Mouse (Mus musculus) left cerebral cortex, postnatal 10 days (tissue): ENCODE measurements at regions not wholly inside any gene's neighbourhood (a gene's known extent, or its start where the extent isn't known, plus 50 kb on each side); places are given as distances from the start of the nearest gene placed in this dataset.

Experiments used
- DNase-seq, 2 experiments: peaks; one replicate each; pipeline ENCODE4 v3.0.0; 2021 to 2022; ENCODE audit warnings: low spot score in 2 of 2, mixed read lengths in 1 of 2; ENCODE audit errors: extremely low spot score in 1 of 2
- intact Hi-C: fragments of 180-260 bp; cut with DNase I; formaldehyde crosslinking; loops from one replicate; pipeline ENCODE4 v1.15.1; 2025

DNA sequence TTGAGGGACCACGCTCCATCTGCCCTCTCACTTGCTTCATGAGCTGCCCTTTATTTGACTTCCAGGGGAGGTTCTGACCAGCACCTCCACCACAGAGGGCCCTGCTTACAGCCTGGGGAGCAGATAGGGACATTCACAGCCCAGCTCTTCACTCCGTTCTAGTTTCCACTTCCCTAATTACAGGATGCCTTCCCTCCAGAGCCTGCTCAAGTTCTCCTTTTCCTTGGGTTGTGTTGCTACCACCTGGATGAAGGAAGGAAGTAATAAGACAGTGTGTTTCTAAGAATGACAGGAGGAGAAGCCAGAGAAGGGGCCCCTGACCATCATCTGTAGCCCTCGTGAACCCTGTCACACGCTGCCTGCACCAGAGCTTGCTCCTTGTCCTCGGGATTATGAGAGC lies 152.1 kb downstream of the Maf start:
- intact Hi-C loops: no loop called here
- peak; percentile 9 to 30 for DNase-seq

DNA sequence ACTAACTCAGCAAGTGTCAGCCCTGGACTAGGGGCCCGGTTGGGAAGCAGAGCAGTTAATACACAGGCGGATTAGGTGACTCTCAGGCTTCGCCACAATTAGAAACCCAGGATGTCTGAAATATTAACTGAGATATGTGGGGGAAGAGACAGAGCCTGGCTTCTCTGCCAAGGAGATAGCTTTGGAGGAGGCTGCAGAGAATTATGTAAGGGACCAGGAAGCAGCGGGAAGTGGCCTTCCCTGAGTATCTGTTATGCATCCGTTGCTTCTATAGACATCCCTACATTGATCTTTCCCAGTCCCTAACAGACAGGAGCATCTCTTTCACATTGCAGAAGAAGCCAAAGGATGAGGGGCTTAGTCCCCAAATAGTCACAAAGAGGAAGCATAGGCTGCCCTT lies 153.4 kb downstream of the Maf start:
- DNase-seq: no peak
- intact Hi-C loops: no loop called here

DNA sequence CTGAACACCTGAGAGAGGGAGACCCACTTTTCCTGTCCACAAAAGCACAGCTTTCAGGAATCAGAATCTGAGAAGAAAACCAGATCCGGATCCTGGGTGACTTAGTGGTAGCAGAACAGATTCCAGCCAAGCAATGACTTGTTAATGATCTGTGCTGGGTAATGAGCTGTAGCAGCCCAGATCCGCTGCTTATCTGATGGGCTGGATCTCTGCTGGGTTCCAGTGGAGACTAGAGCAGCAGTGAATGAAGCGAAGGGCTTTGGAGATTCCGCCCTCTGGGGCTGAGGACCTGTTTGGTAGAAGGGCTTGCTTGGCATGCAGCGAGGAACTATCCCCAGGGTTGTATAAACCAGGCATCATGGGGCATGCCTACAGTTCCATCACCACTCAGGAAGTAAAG lies 156.3 kb downstream of the Maf start:
- DNase-seq: no peak
- intact Hi-C loops: no loop called here

DNA sequence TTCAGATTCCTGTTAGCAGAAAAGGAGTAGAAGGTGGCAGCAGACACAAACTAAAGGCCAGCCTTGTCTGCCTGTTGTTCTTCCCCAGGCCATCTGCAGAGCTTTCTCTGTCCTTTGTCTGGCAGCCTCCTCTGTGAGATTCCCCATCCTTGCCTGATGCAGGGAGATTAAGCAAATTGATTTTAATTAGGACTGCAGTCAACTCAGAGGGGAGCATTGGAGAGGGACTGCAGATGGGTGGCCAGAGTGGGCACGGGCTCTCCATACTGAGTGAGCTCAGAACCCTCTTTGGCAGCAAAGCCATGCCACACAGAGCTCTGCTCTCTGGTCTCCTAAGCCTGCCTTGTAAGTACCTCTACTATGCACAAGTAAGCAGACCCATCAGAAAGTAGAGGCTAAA lies 158.5 kb downstream of the Maf start:
- intact Hi-C loops: no loop called here
- no peak for DNase-seq

DNA sequence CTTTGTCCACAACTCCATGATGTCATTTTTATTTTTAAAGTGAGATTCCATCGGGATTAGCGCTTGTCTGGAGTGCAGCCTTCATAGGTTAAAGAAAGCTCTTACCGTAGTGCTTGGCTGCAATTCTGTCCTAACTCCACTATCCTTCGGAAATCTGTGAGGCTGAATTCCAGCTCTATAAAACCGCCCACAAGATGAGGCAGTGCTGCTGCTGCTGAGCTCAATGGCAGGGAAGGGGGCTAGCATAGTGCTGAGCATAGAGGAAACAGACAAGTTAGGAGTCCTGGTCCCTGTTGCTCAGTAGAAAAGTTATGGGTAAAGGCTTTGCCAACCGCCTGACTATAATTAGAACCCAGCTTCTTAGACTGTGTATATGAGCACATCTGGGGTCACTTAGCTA lies 163.5 kb downstream of the Maf start:
- intact Hi-C loops: no loop called here

DNA sequence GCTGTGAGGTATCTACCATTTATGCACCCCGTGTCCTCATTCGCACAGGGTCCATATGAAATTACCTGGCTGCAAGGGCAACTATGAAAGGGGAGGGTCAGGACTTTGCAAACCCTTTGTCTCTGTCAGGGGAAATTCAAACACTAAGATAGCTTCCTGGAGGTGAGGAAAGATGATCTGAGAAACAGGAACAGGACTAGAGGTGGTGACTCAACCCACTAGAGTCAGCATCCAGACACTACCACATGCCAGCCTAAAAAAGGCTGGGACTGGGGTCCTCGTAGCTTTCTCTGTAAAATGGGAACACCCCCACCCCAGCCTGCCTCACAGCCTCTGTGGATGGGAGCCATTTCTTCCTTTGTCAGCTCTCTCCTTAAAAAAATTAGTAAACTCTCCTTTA lies 164.7 kb downstream of the Maf start:
- intact Hi-C loops: no loop called here
- DNase-seq: no peak

More for the DNA sequence above, 163.5 kb downstream of the Maf start:
- DNase-seq: no peak

DNA sequence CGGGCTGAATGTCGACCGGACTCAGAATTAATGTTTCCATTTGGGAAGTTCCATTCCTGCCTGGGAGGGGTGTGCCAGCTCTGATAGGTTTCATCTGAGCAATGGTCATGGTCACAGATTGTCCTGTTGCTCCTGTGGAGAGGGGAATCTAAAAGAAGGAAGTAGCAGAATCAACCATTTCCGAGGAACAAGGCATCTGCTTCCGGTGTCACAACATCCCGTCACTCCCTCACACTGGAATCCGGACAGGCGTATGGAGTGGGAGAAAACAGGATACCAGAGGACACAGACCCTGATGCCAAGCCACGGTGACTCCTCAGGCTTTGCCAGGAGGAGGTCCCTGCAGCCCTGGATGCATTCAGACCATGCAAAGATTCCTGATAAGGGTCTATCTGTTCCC lies 168.0 kb downstream of the Maf start:
- intact Hi-C loops: no loop called here
- no peak for DNase-seq

DNA sequence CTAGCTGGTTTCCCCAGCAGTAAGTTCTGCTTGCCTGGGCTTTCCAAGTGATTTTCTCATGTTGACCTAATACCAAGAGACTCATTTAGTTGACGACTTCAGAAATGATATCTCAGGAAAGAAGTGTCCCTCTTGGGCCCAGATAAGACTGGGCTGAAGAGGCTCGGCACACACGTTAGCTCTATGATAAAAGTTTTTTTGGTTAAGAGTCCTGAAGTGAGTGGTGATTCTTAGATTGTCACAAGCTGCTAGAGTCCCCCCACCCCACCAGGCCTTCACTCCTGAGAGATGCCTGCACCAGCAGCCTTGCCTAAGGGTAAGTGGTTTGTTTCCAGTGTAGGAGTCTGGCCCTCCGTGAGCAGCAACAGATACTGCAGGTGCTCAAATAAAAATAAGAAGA lies 169.4 kb downstream of the Maf start:
- intact Hi-C loops: no loop called here
- DNase-seq: no peak

DNA sequence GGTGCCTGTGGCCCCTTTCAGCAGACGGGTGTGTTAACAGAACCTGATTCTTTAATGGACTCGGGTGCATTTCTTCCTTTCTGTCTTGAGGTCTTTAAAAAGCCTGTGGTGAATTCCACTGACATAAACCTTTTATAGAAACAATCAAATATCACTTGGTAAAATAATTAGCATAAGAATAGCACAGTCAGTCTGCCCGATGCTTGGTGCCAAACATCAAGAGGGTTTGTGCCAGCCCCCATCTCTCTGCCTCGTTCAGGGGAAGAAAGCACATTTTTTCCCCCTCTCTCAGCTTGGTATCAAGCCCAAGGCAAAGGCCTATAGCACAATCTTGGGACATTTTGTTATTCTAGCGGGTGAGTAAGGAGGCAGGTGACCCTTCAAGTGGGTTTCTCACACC lies 169.8 kb downstream of the Maf start:
- no peak for DNase-seq
- intact Hi-C loops: no loop called here

DNA sequence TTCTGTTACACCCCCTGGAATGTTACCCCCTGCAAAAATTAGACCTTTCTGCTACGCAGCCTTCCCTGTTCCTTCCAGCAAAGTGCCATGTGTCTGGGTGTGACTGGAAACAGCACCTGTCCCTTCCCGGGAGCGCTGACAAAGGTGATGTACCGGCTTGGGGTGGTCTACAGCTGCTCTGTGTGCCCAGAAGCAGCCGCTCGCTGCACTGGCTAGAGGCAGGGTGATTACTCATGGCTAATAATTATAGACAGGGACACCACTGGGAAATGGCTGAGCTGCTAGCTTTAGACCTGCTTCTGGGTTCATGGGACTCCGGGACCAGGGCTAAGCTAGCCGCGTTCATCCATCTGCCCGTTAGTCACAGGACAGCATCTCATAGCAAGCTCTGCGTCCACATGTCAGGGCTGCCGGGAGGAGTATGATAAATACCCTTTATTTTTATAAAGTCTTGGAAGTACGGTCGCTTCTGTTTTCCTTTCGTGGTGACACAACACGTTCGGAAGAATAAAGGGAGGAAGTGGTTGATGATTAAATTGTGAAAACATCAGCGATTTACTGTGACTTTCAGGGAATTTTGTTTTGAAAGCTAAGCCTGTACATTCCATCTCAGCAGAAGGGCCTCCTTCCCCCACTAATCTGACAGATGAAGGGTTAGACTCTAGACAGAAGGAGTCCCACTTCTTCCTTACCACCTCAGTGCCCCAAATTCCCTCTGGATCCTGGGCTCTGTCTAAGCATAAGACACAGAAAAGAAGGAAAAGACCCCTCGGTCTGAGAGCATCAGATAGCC lies 170.8 kb downstream of the Maf start:
- intact Hi-C loops: no loop called here
- DNase-seq: no peak

DNA sequence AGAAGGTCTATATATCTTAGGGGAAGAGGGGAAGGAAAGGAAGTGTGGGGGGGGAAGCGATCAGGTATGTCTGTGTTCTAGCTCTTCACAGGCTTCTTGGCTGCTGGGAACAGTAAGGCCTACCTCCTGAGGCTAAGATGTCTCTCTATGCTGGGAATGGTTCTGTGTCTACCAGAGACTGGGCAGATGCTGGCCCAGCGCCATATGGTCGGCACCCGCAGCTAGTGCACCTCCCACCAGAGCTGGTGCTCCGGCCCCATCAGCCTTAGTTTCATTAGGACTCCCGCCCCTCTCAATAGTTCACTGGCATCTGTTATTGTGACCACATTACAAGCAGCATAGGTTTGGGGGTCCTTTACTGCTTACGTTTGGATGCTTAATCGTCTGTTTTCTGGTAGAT lies 171.6 kb downstream of the Maf start:
- DNase-seq: peak in 1 of 2 experiments; percentile 37
- intact Hi-C loops: no loop called here

DNA sequence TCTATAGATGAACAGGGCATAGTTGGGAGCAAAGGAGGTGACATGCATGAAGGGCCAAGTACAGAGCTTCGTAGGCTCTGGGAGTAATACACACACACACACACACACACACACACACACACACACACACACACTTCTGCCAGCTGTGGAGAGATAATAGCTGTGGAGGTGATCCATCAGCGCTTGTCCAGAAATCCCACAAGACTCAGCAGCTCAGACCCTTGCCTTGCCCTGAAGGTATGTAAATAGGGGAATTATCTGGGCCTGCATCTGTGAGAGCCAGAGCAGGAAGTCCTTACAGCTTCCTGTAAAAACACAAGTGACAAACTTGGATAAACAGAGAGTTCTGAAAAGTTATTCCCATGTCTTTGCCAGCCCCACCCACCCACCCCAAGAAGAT lies 173.6 kb downstream of the Maf start:
- no peak for DNase-seq
- intact Hi-C loops: no loop called here

DNA sequence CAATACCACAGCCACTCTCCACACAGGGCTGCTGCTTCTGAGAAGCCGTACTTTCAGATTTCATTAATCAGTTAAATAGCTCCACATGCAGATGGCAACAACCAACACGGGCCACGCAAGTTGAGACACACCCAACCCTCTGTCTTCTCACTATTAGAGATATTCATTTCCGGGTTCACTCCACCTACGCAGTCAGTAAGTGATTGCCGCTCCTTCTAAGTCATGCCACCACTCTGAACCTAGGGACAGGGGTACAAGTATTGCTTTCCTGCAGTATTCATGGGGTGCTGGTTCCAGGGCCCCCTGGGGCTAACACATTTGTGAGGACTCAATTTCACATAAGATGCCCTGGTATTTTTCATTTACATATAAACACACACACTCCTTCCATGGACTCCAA lies 176.3 kb downstream of the Maf start:
- intact Hi-C loops: no loop called here
- DNase-seq: no peak

DNA sequence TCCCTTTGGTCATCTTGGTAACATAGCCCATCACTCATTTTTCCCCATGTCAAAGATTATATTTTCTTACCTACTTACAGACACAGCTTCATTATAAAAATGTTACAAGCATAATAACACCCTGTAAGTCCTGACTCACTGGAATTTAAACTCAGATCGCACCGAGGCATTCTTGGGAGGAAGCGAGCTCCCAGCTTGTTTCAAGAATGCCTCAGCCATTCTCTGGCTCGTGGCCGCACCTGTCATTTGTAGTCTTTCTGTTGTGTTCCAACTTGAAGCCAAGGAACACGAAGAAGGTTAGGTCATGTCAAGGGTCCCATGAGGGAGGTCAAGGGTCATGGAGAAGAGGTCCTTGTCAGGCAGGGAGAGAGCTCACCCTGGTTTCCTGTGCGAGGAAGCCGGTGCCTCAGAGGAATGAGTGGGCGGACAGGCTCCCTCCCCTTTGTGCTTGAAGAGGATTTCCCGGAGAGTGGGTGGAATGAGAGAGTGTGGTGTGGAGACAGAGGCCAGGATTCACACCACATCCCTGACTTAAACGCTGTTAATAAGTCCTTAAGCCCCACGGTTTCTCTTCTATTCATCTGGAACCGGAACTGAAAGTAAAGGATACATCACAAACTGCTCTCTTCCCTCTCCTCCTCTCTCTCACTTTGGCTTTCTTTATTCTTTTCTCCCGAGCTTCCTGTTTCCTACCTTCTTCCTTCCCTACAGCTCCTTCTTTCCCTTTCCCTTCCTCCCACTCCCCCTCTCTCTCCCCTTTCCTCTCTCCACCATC lies 177.8 kb downstream of the Maf start:
- intact Hi-C loops: no loop called here
- peak in 1 of 2 experiments; percentile 35 for DNase-seq

DNA sequence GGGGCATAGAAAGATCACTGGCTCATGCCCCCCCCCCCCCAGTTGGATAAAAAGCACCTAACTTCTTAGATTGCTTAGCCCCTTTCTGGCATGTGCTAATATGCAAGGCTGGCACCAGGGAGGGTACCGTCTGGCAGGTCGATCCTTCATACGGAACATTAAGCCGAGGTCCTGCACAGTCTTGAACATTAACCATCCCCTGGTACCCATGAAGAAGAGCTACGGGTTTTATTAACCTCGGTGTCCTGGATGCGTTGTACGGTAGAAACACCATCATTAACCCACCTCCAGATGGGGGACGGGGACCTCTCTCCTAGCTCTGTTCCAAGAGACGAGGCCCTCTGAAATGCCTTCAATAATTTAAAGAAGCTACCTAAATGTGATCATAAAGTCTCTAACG lies 178.7 kb downstream of the Maf start:
- DNase-seq: no peak
- intact Hi-C loops: no loop called here

DNA sequence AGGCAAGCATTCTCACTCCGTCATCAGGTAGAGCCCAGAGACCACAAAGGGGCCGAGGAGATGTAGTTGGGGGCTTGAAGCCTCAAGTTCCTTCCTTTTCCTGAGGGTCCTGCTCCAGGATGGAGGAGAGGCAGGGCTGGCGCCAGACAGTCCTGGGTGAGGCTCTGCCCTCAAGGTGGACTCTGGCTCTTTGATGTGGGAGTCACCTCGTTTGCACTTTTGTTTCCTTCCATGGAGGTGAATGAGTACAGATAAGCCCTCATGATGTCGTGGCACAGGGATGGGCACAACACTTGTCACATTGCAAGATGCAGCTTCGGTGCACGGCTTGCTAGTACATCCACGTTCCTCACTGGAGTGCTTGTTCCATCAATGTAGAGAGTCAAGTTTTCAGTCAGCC lies 182.4 kb downstream of the Maf start:
- DNase-seq: no peak
- intact Hi-C loops: no loop called here

DNA sequence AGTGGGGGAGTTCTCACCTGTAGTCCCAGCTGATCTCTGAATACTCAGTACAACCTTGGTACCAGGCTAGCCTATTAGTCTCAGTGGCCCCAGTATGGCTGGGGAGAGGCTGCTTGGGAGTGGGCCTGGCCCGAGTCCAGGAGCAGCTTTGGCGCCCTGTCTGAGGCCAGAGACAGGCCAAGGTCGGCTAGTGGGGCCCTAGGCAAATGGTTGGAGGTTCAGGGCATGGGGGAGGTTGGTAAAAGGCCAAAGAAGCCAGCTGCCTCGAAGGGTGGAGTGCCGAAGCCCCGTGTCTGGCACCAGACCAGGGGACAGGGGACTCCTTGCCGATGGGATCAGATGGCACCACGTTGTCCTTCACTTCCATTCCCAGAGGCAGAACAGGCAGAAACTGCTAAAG lies 182.9 kb downstream of the Maf start:
- intact Hi-C loops: no loop called here
- peak in 1 of 2 experiments; percentile 25 for DNase-seq

DNA sequence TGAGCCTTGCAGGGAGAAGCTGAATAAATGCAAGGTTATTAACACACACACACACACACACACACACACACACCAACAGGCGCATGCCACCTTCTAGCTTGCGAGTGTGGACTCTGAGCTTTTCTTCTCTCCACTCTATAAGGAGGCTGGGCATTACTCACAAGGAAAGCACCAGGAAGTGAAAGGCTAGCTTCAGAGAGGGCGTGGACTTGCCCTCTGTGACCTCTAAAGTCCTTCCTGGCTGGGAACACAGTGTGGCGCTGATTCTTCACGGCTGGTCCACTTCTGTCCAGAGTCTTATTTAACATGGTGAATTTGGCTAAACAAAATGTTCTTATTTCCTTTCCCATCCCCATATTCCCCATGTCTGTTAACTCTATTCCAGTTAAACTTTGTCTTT lies 185.1 kb downstream of the Maf start:
- intact Hi-C loops: no loop called here
- DNase-seq: no peak

DNA sequence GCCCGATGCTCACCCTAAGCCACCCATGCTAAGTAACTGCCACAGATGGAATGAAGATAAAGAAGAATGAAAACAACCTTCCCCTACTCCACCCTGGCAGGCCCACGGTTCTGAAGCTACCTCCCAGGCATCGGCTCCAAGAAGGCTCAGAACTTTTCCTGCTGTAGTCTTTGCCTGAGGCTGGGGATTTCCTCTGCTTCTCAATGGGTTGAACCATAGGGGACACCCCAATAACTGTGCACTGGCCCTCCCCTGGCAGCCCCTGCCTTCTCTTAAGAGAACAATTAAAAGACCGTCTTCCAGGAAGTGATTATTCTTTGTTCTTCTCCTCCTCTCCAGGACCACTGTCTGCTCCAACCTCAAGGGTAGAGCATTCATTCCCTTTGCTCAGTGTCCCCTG lies 191.9 kb downstream of the Maf start:
- no peak for DNase-seq
- intact Hi-C loops: no loop called here

DNA sequence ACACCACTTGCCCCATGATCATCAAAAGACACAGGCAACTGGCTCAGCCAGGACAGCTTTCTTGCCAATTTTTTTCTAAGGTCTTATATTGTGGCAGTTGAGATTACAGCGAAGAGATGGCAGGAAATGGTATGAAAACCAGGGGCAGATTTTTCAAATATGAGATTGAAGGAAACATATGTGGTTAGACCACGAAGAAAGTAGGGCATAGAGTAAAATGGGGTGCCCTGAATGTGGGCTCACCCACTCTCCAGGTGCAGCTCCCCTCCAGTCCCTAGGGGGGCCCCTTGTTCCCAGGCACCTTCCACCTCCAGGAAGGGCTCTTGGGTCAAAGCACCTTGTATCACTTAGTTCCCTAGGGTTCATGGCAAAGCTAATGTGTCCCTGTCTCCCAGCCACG lies 193.1 kb downstream of the Maf start:
- intact Hi-C loops: no loop called here
- no peak for DNase-seq

DNA sequence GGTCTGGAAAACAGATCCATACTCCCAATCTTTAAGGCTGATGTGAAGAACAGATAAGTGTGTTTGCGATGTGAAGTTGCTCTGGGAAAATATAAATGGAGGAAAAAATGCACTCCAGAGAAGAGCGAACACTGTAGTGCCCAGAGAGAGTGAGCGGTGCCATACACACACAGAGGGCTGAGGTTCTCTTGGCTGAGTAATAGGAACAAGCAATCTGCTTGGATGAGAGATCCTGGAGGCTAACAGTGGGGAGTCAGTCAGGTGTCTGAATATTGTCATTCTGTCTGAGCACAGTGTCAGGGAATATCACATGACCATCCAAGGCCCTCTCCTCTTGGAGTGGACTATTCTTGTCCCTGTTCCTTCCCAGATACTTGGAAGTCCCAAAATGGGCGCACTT lies 200.4 kb downstream of the Maf start:
- no peak for DNase-seq
- intact Hi-C loops: no loop called here
